Mouse (Mus musculus): Measurements from ENCODE around the gene Dhh. TPM values are rescaled to one million over a fixed set of nuclear protein-coding genes. Genes with fewer than 3 reads are reported as not detected.
"Not testable (repeated sequence)": the region's sequence is repeated elsewhere in the genome, so short reads cannot be mapped to it uniquely, and the experiment has no call there.

The Dhh gene
- 1 to 10 TPM in 1 of 2 experiments, under 1 TPM in 1; 0.87 to 1.8 TPM for total RNA-seq (2021)
- long read RNA-seq, experiment 1, full-length matches to known transcripts: 1 of 1 reads
- long read RNA-seq, experiment 1, partial matches to known transcripts: 0 of 1 reads
- long read RNA-seq, experiment 1, other reads (novel, unspliced or antisense): 0 of 1 reads
- long read RNA-seq, experiment 2: 0 reads

DNA sequence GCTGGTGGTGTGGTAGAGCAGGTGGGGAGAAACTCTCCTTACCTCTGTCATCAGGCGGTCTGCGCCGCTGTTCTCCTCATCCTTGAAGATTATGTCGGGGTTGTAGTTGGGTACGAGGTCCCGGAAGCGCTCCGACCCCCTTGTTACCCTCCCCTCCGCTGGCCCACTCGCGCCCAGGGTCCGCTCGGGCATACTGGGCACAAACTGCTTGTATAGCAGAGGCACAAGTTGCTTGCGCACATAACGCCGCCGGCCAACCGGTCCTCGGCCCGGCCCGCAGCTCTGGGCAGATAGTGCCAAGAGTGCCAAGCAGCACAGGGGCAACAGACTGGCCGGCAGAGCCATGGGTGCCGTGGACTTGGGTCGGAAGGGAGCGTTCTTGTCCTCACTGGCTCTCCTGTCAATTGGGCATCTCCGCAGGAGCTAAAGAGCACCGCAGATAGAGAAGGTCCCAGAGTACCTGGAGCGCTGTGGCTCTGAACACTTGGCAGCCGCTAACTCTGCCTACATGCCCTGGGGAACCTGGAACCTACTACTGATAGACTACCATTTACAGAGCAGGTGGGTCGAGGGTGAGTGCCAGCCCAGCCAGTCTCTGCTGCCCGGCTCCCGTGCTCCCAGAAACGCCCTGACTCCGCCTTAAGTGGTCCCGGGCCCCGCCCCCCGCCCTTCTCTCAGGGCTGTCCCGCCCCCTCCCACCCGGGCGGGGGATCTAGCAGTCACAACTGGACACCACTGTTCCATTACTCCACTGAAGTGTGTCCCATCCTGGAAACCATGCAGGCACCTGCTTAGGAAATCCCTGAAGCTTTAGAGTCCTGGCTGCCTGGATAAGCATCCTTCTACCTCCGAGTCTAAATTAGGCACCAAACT, at the start of gene Dhh:
Gene Dhh (minus strand): TSS at position 613 of the 873 bp plus-strand sequence.
- DNase-seq: peak; percentile 21 to 31

DNA sequence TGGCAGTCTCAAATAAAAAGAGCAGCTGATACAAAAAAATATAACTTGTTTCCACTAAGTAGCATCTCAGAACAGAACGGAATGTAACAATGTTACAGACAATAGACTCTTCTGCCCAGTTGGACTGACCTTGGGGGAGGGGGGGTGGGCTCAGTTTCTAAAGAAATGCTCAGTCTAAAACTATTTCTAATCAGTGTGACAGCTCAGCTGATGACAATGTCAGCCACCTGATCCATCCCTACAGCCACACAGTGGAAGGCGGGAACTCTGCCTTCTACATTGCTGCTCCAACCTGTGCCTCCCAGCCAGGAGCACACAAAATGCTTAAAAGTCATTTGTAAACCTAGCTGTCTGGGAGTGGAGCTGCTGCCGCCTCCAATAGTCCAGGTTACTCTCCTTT, 49.5 kb upstream of the Dhh start:
- no peak for DNase-seq

DNA sequence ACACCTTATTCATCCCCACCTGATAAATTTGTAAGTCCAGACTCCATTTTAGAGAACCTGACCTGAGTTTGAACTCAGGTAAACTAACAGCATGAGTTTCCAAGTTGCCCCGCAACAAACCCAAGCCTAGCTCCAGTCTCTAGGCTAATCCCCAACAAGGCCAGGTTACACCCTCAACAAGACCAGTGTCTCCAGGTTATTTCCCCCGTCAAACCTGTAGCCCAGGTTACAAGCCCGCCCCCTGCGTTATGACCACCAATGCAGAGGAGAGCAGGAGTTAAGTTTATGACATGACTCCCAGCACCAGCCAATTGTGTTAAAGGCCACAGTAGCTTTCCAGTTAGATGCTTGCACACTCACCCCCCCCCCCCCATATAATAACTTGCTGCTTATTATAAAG, 44.8 kb upstream of the Dhh start:
- no peak for DNase-seq

DNA sequence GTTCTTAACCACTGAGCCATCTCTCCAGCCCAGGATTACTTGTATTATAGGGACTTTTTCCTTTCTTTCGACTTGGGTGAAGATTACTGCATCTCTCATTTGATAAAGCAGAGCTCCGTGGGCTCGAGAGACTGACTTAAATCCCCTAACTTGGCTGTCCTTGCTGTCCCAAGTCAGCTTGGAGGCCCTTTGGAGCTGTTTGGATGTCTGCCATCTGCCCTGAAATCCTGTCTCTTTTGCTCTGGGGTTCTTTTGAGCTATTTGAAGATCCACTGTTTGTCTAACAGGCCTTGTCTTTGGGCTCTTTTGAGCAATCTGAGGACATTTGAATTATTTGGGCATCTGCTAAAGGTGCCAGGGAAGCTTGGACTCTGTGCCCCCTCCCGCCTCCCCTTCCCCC, 43.7 kb upstream of the Dhh start:
- no peak for DNase-seq

DNA sequence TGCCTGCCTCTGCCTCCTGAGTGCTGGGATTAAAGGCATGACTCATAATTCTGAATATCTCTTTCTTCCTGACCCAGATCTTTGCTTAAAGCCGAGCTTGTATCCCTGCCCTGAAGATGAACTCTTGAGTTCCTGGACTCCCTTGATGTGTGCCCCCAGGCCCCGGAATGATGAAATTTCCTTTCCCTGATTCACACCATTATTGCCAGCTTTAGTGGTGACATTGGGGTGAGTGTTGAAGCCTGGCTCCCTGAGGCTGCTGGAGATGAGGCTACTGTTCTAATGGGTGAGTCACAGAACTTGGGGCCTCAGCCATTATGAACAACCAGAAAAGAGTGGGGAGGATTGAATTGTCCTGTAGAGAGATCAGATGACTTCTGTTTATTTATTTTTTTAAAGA, 43.2 kb upstream of the Dhh start:
- DNase-seq: no peak

DNA sequence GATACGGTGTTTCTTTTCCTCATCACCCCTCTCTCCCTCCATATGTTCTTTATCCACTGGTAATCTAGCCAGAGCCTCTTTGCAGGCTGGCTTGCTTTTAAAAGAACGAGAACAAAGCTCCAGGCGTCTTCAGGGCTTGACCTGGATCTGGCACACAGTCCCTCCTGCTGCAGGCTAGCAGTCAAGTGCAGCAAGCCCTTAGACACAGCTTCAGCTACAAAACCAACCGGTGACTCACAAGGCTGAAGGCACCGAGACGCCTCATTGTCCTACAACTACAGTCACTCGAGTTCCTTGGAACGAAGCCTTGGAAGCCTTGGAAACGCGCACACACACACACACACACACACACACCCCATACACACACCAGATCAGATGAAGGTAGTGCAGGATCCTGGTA, 42.5 kb upstream of the Dhh start:
- no peak for DNase-seq

DNA sequence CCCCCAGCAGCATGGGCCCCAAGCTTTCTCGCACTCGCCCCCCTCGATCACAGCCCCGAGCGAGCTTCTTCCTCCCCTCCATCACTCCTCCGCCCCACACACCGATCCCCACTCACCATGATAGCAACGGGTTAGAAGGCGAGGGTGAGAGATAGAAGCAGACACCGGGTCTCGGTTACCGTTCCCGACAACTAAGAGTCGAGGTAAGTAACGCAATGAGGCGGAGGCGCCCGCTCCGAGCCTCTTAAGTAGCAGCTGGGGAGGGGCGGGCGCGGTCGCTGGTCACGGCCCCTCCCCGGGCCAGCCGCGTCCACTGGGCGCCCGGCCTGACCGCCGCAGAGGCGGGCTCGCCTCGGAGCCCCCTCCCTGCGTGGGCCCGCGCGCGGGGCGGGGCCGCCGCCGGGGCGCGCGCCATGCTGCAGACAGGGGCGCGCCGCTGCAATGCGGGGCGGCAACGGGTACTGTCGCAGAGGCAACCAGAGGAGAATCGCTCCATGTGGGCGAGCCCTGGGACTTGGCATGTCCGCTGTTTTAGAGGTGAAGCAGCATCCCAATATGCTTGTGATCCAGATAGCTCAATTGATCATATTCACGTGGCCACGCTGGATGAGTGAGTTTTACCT, 36.0 kb upstream of the Dhh start, which contains the start of gene Tuba1b:
Gene Tuba1b (minus strand): TSS at position 349 of the 623 bp plus-strand sequence.
- DNase-seq: peak; percentile 93 to 95

DNA sequence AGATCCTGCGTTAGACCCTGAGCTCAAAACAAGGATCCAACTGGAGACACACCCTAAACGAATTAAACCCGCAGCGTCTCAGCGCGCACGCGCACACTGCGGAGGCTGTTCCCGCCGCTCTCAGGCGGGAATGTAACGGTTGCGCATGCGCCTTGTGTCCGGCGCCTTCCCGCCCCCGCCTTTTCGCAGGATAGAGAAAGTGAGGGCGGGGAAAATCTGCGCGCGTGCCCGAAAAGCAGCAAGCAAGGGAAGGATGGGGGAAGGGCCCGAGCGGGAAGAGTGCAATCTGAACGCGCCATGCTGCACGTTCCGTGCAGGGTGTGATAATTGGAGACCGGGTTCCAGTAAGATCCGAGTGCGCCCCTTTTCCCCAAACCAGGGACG, 35.5 kb upstream of the Dhh start:
- DNase-seq: peak; percentile 96 to 97

DNA sequence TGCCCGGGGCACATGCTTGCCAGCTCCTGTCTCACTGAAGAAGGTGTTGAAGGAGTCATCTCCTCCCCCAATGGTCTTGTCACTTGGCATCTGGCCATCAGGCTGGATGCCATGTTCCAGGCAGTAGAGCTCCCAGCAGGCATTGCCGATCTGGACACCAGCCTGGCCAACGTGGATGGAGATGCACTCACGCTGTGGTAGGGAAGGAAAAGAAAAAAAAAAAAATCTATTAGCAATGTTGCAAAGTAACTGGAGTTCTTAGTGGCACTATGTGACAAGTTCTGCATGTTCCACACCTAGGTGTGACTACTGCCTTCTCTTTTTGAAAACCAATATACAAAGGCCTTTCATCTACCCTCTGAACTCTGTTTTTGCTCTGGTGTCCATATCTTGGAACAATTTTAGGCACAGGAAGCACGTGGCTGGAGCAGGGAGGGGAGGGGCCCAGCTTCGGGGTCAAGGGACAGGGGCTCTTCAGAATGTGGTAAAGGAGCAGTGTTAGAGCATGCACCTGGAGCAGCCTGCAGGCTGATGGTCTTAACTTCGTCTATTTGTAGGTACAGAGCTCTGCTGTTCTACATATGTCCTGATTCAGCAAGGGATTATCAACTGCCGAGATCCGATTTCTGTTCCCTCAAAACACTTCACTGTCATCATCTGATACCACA, 34.8 kb upstream of the Dhh start:
- peak; percentile 41 to 48 for DNase-seq

DNA sequence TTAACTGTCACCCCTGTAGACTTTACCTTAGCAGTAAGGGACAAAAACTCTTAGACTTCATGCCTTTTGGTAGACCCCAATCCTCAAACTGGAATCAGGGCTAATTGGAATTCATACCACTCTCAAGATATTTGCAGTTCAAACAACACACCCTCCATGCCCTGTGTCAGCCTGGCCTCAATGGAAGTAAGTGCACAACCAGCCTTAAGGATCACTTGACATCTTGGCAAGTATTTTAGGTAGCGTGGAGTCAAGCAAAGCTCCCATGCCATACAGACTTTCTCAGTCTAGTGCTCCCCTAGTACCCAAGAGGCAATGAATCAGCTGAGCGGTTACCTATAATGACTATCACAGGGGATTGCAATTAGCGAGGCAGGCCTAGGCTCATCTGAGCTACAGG, 32.7 kb upstream of the Dhh start:
- no peak for DNase-seq

DNA sequence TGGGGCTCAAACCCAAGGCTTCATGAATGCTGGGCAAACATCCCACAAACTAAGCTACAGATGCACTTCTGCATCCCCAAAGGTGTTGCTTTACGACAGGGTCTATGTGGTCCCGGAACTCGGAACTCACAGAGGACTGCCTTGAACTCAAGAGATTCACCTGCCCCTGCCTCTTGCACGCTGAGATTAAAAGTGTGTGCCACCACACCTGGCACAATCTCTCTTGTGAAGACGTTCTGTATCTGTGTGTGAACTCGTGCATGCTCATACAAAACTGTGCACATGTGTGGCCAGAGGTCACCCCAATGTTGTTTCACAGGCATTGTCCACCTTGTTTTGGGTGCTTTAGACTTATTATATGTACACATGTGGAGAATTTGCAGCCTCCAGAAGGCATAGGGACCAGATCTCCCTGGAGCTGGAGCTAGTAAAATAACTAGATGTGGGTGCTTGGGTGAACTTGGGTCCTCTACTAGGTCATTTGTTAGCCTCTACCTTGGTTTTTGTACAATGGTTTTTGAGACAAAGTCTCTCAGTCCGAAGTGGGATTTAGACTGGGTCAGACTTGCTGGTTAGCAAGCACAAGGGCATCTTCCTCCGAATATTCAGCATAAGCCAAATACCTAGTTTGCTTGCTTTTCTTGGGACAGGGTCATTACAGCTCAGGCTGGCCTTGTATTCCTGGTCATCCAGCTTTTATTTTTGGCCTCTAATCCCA, 31.8 kb upstream of the Dhh start:
- no peak for DNase-seq

DNA sequence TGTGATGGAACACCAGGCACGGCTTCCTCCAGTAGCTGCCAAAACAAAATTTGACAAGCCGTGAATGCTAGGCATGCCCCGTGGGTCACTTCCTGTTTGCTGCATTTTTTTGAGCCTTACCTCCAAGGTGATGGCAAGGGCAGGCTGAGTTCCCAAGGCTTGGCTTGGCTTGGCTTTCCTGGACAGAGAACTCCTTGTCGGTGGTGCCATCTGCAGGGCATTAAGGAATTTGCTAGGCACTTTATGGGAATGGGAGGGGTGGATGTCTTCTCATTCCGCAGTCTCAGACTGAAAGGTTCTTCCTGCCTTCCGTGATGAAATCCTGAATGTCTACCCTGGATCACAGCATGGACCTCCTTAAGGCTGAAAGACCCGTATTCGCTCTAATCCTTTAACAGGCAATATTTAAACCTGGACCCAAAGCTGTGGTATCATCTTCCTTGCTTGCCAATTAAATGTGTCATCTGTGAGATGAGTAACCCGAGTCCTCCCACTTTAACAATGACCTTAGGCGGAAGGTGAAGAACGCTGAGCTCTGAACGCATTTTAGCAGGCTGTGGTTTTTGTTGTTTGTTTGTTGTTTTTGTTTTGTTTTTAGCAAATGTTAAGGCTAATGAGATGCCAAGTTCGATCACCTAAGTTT, 30.4 kb upstream of the Dhh start:
- DNase-seq: peak; percentile 81 to 84

DNA sequence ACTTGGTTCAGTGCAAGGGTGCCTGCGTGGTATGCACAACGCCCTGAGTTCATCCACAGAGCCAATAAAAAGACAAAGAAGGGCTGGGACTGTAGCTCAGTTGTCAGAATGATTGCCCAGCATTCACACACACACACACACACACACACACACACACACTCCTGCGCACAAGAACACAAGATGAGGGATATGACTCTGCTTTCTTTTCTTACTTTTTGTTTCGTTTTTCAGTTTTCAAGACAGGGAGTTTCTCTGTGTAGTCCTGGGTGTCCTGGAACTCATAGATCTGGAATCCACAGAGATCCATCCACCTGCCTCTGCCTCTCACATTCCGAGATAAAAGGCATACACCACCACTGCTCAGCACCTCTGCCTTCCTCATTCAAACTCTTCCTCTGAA, 29.2 kb upstream of the Dhh start:
- DNase-seq: no peak

DNA sequence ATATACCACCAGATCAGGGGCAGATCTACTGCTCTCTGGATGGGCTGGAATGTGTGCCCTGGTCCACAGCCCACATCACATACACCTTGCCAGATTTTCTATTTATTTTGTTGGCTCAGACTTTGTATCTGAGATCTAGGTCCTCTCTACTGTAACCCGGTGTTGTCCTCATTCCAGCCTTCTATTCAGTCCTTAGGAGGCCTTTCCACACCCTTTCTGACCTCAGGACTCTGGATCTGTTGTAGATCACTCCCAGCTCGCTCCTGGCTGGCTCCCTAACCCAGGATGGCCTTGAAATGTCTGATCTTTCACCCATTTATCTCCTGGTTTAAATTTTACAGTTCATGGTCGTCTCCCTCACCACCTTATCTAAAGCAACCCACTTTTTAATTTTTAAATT, 26.3 kb upstream of the Dhh start:
- no peak for DNase-seq

DNA sequence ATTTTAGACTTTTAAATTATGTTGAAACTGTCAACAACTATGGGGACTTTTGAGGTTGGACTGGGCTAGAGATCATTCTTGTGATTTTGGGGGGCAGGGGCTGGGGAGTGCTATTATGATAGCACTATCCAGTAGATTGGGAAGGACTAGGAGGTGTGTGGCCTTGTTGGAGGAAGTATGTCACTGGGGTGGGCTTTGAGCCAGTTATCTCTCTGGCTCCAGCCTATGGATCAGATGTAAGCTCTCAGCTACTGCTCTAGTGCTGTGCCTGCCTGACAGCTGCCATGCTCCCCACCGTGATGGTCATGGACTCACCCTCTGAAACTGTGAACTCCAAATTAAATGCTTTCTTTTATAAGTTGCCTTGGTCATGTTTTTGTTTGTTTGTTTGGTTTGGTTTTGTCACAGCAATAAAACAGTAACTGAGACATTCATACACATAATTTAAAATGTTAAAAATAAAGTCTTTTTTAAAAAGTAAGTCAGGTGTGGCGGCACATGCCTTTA, 24.7 kb upstream of the Dhh start:
- DNase-seq: no peak

DNA sequence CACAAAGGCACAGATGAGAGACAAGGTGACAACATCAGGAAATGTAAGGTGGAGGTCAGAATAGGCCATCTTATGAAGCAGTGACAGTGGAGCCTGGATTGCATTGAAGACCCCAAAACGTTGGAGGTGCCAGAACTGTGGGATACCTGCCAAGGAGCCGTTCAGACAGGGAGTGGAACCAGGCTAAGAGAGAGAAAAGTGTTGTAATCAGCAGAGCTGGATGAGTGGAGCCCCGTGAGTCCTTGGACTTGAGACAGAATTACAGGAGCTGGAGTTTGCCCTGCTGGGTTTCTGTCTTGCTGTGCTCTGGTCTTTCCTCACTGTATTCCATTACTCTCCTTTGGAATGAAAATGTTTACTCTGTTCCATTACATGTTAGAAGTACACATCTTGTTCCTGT, 24.2 kb upstream of the Dhh start:
- no peak for DNase-seq

DNA sequence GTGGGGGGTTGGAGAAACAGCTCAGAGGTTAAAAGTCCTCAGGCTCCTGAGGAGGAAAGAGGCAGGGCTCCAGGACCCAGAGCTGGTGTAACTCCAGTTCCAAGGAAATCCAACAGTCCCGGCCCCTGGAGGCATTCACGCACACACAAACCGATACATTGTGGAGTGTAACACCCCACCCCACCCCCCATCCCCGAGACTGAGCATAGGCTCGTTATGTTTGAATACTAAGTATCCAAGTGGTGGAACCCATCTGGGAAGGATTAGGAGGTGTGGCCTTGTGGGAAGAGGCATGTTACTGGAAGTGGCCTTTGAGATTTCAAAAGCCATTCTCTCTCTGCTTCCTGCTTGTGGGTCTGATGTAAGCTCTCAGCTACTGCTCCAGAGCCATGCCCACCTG, 23.2 kb upstream of the Dhh start:
- DNase-seq: no peak

DNA sequence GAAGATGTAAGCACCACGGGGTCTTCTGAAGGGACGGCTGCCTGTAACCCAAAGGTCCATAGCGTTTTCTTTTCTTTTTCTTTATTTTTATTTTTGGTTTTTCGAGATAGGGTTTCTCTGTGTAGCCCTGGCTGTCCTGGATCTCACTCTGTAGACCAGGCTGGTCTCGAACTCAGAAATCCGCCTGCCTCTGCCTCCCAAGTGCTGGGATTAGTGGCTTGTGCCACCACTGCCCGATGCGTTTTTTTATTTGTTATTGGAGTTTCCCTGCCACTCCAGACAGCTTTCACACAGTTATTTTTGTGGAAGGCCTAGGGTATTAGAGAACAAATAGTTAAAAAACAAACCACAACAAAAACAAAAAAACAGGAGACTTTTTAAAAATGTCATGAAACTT, 20.2 kb upstream of the Dhh start:
- not testable (repeated sequence) for DNase-seq

DNA sequence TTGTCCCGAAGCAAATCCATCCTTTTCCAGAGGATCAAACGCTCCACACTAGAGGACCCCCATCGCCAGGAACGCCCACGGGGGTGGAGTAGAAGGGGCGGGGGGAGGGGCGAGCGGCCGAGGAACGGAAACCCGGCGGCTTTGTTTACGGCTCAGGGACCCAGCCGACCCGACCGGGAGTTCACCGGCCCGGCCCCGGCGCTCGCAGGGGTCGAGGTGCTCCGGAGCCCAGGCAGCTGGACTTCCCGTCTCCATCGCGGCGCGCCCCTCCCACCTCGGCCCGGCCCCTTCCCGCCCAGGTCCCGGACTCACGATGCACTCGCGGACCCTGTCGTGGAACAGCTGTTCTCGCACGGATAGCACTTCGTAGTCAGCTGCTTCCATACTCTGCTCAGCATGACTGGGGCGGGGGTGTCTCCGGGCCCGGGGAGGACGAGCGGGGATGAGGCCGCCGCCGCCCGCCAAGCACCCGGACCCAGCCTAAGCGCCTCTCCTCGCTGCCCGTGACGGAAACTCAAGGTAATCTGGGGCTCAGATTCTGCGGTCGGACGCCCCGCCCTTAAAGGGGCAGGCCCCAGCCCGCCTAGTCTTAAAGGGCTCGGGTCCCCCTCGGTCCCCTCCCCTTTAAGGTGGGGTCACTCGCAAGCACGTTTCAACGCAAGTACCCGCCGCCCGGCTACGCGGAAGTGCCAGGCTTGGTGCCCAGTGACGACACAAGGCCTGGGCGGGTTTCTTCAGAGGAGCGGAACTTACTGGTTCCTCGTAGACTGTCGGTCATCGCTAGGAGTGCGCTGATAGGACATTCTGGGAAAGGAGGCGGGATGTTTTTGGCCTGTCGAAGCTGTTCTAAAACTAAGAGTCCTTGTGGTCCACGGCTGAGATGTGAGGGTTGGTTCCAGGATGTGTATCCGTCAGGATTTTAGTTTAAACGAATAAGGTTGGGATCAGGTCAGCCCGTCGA, 19.5 kb upstream of the Dhh start, which contains the start of gene Lmbr1l:
Gene Lmbr1l (minus strand): TSS at position 694 of the 961 bp plus-strand sequence.
- DNase-seq: peak; percentile 99 to 100

DNA sequence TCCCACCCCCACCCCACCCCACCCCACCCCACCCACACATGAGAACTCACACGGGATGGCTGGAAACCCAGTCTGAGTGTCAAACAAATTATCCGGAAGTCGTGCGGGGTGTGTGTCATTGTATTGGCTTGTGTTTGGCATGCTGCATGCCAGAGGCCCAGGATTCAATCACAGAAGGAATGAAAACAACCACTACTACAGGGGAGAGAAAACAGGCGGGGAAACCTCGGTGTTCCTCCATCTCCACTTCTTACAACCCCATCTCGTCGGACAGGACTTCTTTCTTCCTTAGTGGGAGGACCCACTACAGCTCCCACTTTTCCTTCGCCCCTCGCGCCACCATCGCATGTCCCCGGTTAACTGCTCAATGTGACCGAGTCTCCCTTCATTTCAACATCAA, 18.8 kb upstream of the Dhh start:
- peak in 1 of 2 experiments; percentile 39 for DNase-seq
